Mouse (Mus musculus) forebrain, embryonic 16.5 days (tissue): ENCODE results near the gene Parm1. TPM values are rescaled to one million over a fixed set of nuclear protein-coding genes. Genes with fewer than 3 reads are reported as not detected.

Experiments used
- ATAC-seq: fragments of 200-750 bp; cut with Nextera tagmentation; 2 replicates; pipeline ENCODE4 v1.8.0; 2017; ENCODE audit warnings: mild to moderate bottlenecking, moderate library complexity
- H3K27ac ChIP-seq: fragments of 300-500 bp; sonication (generic); 2 replicates; pipeline ENCODE4 v1.5.1; 2014; ENCODE audit warnings: low read length, control low read depth
- H3K27me3 ChIP-seq: fragments of 300-500 bp; sonication (generic); replicated peaks from 2 replicates; pipeline ENCODE4 v1.6.1; 2014; ENCODE audit warnings: low read length; ENCODE audit not compliant: control insufficient read depth, insufficient read depth
- H3K36me3 ChIP-seq: fragments of 300-500 bp; sonication (generic); 2 replicates; pipeline ENCODE4 v1.6.1; 2014; ENCODE audit not compliant: control insufficient read depth, insufficient read depth
- H3K4me1 ChIP-seq: fragments of 300-500 bp; sonication (generic); replicated peaks from 2 replicates; pipeline ENCODE4 v1.6.1; 2014; ENCODE audit warnings: low read length; ENCODE audit not compliant: control insufficient read depth, insufficient read depth
- H3K4me2 ChIP-seq: fragments of 300-500 bp; sonication (generic); 2 replicates; pipeline ENCODE4 v1.6.1; 2014; ENCODE audit warnings: mild to moderate bottlenecking, low read length, control low read depth
- H3K4me3 ChIP-seq: fragments of 300-500 bp; sonication (generic); replicated peaks from 2 replicates; pipeline ENCODE4 v1.5.1; 2014; ENCODE audit warnings: mild to moderate bottlenecking, low read length, control low read depth
- H3K9ac ChIP-seq: fragments of 300-500 bp; sonication (generic); replicated peaks from 2 replicates; pipeline ENCODE4 v1.6.1; 2014; ENCODE audit warnings: low read depth, low read length, control low read depth
- H3K9me3 ChIP-seq: fragments of 300-500 bp; sonication (generic); 2 replicates; pipeline ENCODE4 v1.6.1; 2016; ENCODE audit warnings: low read length; ENCODE audit not compliant: control insufficient read depth
- WGBS: fragments of 180-500 bp; shearing (Covaris S2); extraction: QIAGEN DNeasy Blood & Tissue Kit; methylation state at CpG from one replicate; pipeline ENCODE4 v1.1.7; 2014; 5-methylcytosine and 5-hydroxymethylcytosine counted together
- polyA plus RNA-seq: library from polyadenylated mRNA; unstranded; fragments of >200 nt; fragmentation: Nextera tagmentation; extraction: Ambion mirVana; gene quantifications from 2 replicates; pipeline ENCODE4 v1.2.1, GENCODE M21; 2015

Parm1 gene
- 4.3 and 6.1 TPM in 2 replicates for polyA plus RNA-seq

DNA sequence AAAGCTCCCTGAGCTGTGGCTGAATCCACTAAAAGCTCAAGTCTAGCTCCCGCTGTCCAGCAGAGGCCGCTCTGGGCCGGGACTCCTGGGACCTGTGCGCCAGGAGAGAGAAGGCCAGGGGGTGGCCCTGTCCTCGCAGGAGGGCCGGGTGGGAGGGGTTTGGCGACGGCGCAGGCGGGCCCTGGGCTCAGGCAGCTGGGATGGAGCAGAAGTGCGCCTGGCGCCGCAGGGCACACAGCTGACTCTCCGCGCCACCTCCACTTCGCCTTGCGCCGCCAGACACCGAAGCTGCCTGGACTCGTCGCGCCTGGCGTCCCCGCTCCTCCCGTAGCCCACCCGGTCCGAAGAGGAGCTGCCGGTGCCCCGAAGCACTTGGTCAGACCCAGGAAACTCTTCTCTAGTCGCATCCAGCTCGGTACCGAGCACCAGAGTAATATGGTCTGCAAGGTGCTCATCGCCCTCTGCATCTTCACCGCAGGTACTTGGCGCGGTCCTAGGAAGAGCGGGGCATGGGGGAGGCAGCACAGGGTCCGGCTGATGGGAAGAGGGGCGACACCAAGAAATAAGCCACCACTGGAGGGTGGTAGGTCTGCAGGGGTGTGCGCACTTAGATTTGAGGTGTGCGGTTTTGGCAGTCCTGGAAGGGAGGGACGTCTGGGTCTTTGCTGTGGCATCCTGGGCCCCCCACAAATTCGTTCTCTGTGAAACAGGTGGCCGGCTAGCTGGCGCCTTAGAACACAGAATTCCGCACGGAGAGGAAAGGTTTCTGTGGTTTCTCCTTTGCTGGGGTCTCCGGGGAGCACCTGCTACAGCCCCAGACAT, at the start of gene Parm1:
Gene Parm1, plus strand, starts transcription at position 136 of the 822 bp plus-strand sequence.
- Histone ChIP-seq H3K27ac (no peak within 1 kb of the TSS), H3K4me2 (peak within 1 kb of the TSS; percentile 99), H3K4me3 (peak within 1 kb of the TSS; percentile 57), H3K27me3 (no peaks in the 10 kb centered on the region), H3K9ac (peak within 1 kb of the TSS; percentile 60), H3K4me1 (peaks cover 19% of the 10 kb centered on the region), H3K36me3 (no peaks in the 10 kb centered on the region), H3K9me3 (no peaks in the 10 kb centered on the region)
- ATAC-seq, result peak; percentile 99
- under 1% methylated on average over 48 of the region's 48 CpGs for WGBS

DNA sequence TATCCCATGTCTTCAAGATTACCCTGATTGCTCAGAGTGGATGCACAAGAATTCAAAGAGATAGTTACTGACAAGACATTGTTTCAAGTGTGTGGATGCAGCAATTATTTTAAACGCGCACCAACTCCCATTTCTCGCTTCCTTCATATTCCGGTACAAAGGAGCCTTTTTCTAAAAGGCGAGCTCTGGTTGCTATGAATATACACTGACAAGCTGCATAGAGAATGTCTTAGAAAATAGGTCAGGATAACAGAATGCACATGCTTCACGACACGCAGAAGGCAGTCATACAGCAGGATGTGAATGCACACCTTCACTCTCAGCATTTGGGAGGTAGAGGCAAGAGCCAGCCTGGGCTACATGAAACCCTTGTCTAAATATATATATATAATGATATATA, 42.2 kb upstream of the Parm1 start:
- Histone ChIP-seq H3K4me2 (no peak overlapping the region), H3K27me3 (no peaks in the 10 kb centered on the region), H3K4me3 (no peak overlapping the region), H3K4me1 (no peaks in the 10 kb centered on the region), H3K36me3 (no peaks in the 10 kb centered on the region), H3K9ac (no peak overlapping the region), H3K9me3 (no peaks in the 10 kb centered on the region), H3K27ac (no peak overlapping the region)
- no peak for ATAC-seq
- 92% methylated on average over 7 of the region's 7 CpGs for WGBS

DNA sequence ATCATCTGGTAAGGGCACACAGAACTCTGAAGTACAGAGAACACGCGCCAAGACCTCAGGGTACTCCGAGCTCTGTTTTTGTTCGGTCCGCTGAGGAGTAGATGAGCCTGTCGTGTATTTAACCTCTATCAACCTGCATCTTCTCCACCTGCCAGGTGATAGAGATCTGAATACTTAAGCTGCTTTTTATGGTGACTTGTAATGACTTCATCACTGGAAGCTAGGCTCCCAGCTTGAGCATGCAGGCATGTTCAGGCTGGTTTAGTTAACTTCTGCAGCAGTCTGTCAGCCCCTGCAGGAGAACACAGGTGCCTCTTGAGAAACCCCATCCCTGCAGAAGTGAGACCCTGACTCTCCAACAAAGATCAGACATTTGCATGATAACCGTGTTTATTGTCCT, 40.6 kb upstream of the Parm1 start:
- 90% methylated on average over 7 of the region's 7 CpGs for WGBS
- no peaks in the 10 kb centered on the region for H3K9me3 ChIP-seq
- no peak overlapping the region for H3K27ac ChIP-seq
- no peaks in the 10 kb centered on the region for H3K4me1 ChIP-seq
- H3K4me3 ChIP-seq, result no peak overlapping the region
- no peak for ATAC-seq
- H3K4me2 ChIP-seq, result no peak overlapping the region
- no peaks in the 10 kb centered on the region for H3K36me3 ChIP-seq
- H3K9ac ChIP-seq, result no peak overlapping the region
- H3K27me3 ChIP-seq, result no peaks in the 10 kb centered on the region

DNA sequence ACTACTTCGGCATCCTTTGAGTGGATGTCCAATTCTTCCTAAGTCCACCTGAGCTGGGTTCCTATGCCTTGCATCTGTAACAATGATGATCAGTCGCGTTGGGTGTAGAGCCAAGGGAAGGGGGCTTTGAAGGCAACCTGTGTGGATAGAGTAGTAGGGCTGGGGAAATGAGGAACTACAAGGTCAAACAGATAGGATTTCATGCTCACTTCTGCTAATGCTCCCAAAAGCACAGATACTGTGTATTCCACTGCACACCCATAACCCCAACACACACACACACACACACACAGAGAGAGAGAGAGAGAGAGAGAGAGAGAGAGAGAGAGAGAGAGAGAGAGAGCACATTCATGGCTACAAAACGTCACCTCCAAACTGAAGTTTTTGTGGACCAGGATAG, 38.7 kb upstream of the Parm1 start:
- ATAC-seq, result no peak
- no peak overlapping the region for H3K4me3 ChIP-seq
- no peak overlapping the region for H3K4me2 ChIP-seq
- H3K4me1 ChIP-seq, result no peaks in the 10 kb centered on the region
- H3K9me3 ChIP-seq, result no peaks in the 10 kb centered on the region
- H3K36me3 ChIP-seq, result no peaks in the 10 kb centered on the region
- no peak overlapping the region for H3K9ac ChIP-seq
- H3K27ac ChIP-seq, result no peak overlapping the region
- H3K27me3 ChIP-seq, result no peaks in the 10 kb centered on the region
- WGBS, result 97% methylated on average over 4 of the region's 4 CpGs

DNA sequence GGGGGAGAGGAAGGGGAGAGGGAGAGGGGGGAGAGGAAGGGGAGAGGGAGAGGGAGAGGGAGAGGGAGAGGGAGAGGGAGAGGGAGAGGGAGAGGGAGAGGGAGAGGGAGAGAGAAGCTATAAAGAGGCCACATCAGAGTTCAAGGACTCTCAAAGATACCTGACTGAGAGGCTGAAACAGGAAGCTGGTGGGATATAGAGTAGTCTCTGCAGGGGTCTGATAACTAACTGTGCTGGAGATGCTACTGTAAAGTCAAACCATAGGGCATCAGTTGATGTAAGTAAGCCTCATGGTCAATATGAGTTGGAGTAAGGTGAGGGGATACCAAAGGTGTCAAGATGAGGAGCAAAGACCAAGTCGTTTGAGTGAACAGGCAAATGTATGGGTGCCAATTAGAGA, 37.3 kb upstream of the Parm1 start:
- no peak overlapping the region for H3K27ac ChIP-seq
- no peak overlapping the region for H3K4me2 ChIP-seq
- no peaks in the 10 kb centered on the region for H3K36me3 ChIP-seq
- 70% methylated on average over 1 of the region's 1 CpGs for WGBS
- no peak overlapping the region for H3K4me3 ChIP-seq
- H3K27me3 ChIP-seq, result no peaks in the 10 kb centered on the region
- no peaks in the 10 kb centered on the region for H3K9me3 ChIP-seq
- H3K9ac ChIP-seq, result no peak overlapping the region
- no peaks in the 10 kb centered on the region for H3K4me1 ChIP-seq
- no peak for ATAC-seq

DNA sequence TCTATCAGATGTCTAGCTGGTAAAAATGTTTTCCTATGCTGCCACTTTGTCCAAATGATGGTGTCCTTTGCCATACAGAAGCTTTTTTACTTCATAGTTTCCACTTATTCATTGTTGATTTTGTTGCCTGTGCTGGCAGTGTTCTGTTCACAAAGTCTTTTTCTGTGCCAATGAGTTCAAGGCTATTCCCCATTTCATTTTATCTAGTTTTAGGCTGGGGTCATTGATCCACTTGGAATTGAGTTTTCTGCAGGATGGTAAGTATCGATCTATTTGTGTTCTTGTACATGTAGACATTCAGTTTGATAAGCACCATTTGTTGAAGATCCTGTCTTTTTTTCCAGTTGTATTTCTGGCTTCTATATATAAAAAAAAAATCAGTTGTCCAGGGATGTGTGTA, 33.1 kb upstream of the Parm1 start:
- no peak overlapping the region for H3K4me2 ChIP-seq
- no peaks in the 10 kb centered on the region for H3K9me3 ChIP-seq
- 92% methylated on average over 1 of the region's 1 CpGs for WGBS

DNA sequence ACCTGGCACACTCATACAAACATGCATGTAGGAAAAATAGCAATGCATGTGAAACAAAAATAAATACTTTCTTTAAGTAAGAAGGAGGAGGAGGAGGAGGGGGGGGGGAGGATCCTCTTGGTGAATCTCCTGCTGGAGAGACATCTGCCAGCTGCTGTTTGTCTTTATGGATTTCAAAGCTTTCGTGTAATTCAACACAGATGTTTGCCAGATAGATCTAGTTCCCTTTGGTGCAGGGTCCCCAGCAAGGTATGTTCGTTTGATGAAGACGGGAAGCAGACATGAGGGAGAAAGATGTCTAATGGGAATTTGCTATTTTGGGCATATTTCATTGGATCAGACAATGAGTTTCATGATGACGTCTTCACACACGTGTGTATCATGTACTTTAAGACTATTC, 23.0 kb upstream of the Parm1 start:
- no peak overlapping the region for H3K4me2 ChIP-seq
- no peaks in the 10 kb centered on the region for H3K27me3 ChIP-seq
- H3K9me3 ChIP-seq, result no peaks in the 10 kb centered on the region
- WGBS, result 87% methylated on average over 5 of the region's 5 CpGs
- no peak overlapping the region for H3K4me3 ChIP-seq
- no peaks in the 10 kb centered on the region for H3K36me3 ChIP-seq
- H3K9ac ChIP-seq, result no peak overlapping the region
- ATAC-seq, result no peak
- no peak overlapping the region for H3K27ac ChIP-seq
- no peaks in the 10 kb centered on the region for H3K4me1 ChIP-seq

More for the DNA sequence above, 33.1 kb upstream of the Parm1 start:
- ATAC-seq, result no peak
- no peak overlapping the region for H3K27ac ChIP-seq
- H3K4me3 ChIP-seq, result no peak overlapping the region
- H3K4me1 ChIP-seq, result no peaks in the 10 kb centered on the region
- no peaks in the 10 kb centered on the region for H3K27me3 ChIP-seq
- H3K36me3 ChIP-seq, result no peaks in the 10 kb centered on the region
- no peak overlapping the region for H3K9ac ChIP-seq

DNA sequence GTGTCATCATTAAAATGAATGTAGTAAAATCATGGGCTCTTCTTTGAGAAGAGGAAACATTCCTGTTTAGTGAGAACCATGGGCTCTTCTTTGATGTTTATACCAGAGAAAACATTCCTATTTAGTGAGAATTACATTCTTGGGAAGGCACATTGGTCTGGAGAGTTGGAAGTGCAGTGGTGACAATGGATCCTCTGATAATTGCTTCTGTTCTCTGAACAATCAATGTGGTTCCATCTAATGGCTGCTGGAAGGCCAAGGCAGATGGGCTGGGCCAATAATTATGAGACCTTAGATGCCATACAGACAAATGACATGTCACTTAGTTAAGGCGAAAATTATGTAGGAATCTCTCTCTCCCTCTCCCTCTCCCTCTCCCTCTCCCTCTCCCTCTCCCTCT, 16.1 kb upstream of the Parm1 start:
- Histone ChIP-seq H3K4me3 (no peak overlapping the region), H3K4me1 (no peaks in the 10 kb centered on the region), H3K36me3 (no peaks in the 10 kb centered on the region), H3K27ac (no peak overlapping the region), H3K9ac (no peak overlapping the region), H3K9me3 (no peaks in the 10 kb centered on the region), H3K27me3 (no peaks in the 10 kb centered on the region), H3K4me2 (no peak overlapping the region)
- 75% methylated on average over 1 of the region's 1 CpGs for WGBS
- no peak for ATAC-seq

DNA sequence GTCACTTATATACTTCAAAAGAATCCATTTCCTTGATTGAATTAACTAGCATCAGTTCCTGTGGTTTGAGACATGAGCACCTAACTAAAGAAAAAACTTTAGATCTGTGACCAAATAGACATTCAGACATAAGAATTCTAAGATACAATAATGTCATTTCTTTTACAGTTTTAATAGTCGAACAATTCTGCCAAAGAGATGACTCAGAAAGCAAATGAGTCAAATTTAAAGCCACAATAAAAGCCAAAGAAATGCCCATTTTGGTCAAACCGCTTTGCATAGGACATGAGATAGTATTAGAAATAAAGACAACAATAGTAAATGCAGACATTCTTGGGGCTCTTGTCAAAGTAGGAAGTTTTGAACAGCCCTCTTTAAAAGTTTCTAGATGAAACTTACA, 15.0 kb upstream of the Parm1 start:
- Histone ChIP-seq H3K4me3 (no peak overlapping the region), H3K27ac (no peak overlapping the region), H3K27me3 (no peaks in the 10 kb centered on the region), H3K9me3 (no peaks in the 10 kb centered on the region), H3K4me1 (no peaks in the 10 kb centered on the region), H3K36me3 (no peaks in the 10 kb centered on the region), H3K4me2 (no peak overlapping the region), H3K9ac (no peak overlapping the region)
- no peak for ATAC-seq
- 95% methylated on average over 2 of the region's 2 CpGs for WGBS
